Mouse (Mus musculus): ENCODE results near the gene Ivns1abp. TPM values are rescaled to one million over a fixed set of nuclear protein-coding genes. Genes with fewer than 3 reads are reported as not detected.

Ivns1abp gene
- polyA plus RNA-seq, 1 experiment = 203 TPM

DNA sequence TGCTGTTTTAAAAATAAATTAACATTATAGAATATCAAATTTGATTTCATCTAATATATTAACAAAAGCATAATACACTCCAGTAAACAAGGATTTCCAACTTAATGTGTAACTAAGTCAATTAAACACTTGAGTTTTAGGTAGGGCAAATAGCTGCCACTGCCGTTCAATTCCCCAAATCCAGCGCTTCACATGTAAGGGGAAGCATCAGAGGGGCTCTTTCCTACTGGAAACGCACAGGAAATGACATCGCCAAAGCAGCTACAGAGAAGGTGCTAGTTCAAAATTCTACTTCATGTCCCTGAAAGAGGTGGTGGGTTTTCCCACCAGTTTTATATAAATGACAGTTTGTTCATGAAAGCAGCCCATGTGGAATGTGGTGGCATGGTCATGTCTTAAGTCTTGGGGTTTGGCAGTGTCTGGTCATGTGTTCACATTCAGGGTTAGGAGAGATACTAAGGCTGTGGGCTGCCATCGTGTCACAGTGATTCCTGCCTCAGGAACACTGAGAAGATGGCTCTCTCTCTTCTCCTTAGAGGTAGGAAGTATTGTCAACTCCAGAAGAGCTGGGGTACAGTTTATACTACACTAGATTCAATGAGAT is 23.5 kb downstream of the Ivns1abp start:
- DNase-seq (ENCODE audit: low read depth) = no peak

GRCm38 (mm10) chr1:151368444-151368843 is 24.2 kb downstream of the Ivns1abp start:
- no peak for TF ChIP-seq POLR2A (IDR thresholded peaks at IDR 0.05; ENCODE audit: borderline replicate concordance, extremely low read depth, insufficient read depth, insufficient read length, poor library complexity, severe bottlenecking)
- TF ChIP-seq CTCF (IDR thresholded peaks at IDR 0.05; ENCODE audit: borderline replicate concordance, extremely low read depth, insufficient read depth, insufficient read length) = no peak
- no peak for DNase-seq (ENCODE audit: low read depth)

More for the DNA sequence above, 23.5 kb downstream of the Ivns1abp start:
- TF ChIP-seq POLR2A (IDR thresholded peaks at IDR 0.05; ENCODE audit: borderline replicate concordance, extremely low read depth, insufficient read depth, insufficient read length, poor library complexity, severe bottlenecking) = no peak
- TF ChIP-seq CTCF (IDR thresholded peaks at IDR 0.05; ENCODE audit: borderline replicate concordance, extremely low read depth, insufficient read depth, insufficient read length) = no peak

DNA sequence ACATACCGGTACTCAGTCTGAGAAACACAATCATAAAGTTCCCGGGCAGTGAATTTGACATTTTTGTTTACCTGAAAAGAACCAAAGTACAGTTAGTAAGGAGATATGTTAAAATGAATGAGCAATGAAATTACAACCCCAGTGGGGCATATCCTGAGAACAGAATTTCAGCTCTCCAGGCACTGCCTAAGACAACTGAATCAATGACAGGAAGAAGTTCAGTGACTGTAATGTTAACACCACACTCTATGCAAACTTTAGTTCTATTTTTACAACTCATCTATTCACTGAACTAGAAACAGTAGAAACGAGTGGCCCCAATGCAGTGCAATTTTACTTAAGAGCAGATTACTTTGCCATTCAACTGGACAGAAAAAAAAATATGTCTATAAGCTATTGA is 26.3 kb downstream of the Ivns1abp start:
- no peak for DNase-seq (ENCODE audit: low read depth)
- TF ChIP-seq POLR2A (IDR thresholded peaks at IDR 0.05; ENCODE audit: borderline replicate concordance, extremely low read depth, insufficient read depth, insufficient read length, poor library complexity, severe bottlenecking) = no peak
- TF ChIP-seq CTCF (IDR thresholded peaks at IDR 0.05; ENCODE audit: borderline replicate concordance, extremely low read depth, insufficient read depth, insufficient read length) = no peak

DNA sequence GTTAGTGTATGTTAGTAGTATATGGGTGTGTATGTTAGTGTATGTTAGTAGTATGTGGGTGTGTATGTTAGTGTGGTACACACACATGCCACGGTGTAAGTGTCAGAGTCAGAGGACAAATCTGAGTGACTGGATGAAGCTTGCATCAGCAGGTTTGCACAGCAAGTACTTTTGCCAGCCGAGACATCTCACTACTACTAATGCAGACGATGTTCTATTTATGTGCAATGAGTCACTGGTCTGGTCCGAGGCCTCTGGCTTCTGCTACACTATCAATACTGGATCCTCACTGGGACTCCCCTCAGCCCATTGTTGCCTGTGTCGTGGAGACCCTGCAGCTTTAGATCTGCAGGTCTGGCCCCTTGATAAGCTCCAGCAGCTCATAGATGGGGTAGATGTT is 27.3 kb downstream of the Ivns1abp start:
- no peak for DNase-seq (ENCODE audit: low read depth)

GRCm38 (mm10) chr1:151372823-151373222 is 28.5 kb downstream of the Ivns1abp start:
- TF ChIP-seq CTCF (IDR thresholded peaks at IDR 0.05; ENCODE audit: borderline replicate concordance, extremely low read depth, insufficient read depth, insufficient read length) = no peak
- no peak for DNase-seq (ENCODE audit: low read depth)

More for the DNA sequence above, 27.3 kb downstream of the Ivns1abp start:
- no peak for TF ChIP-seq CTCF (IDR thresholded peaks at IDR 0.05; ENCODE audit: borderline replicate concordance, extremely low read depth, insufficient read depth, insufficient read length)

- TF ChIP-seq POLR2A (IDR thresholded peaks at IDR 0.05; ENCODE audit: borderline replicate concordance, extremely low read depth, insufficient read depth, insufficient read length, poor library complexity, severe bottlenecking) = no peak
- TF ChIP-seq CTCF (IDR thresholded peaks at IDR 0.05; ENCODE audit: borderline replicate concordance, extremely low read depth, insufficient read depth, insufficient read length) = peak; percentile 29; the same call in 1 of the 2 replicates
- DNase-seq (ENCODE audit: low read depth) = peak; percentile 38
Measured at GRCm38 (mm10) chr1:151377353-151377752, 33.1 kb downstream of the Ivns1abp start.

DNA sequence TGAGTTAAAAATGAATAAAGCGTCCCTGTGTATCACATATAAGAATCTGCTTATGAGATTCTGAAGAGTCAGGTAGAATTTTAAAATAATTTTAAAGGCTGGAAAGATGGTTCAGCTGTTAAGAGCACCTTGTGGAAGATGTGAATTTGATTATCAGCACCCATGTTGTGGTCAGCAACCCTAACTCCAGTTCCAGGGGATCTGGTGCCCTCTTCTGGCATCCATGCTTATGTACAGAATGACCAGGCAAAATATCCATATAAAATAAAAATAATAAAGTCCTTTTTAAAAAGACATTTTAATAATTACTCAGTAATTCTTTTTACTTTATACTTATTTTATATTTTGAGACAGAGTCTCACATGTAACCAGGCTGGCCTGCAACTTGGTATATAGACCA is 45.8 kb downstream of the Ivns1abp start:
- DNase-seq (ENCODE audit: low read depth) = peak; percentile 38
- TF ChIP-seq POLR2A (IDR thresholded peaks at IDR 0.05; ENCODE audit: borderline replicate concordance, extremely low read depth, insufficient read depth, insufficient read length, poor library complexity, severe bottlenecking) = no peak
- peak; percentile 47; the same call in 1 of the 2 replicates for TF ChIP-seq CTCF (IDR thresholded peaks at IDR 0.05; ENCODE audit: borderline replicate concordance, extremely low read depth, insufficient read depth, insufficient read length)

DNA sequence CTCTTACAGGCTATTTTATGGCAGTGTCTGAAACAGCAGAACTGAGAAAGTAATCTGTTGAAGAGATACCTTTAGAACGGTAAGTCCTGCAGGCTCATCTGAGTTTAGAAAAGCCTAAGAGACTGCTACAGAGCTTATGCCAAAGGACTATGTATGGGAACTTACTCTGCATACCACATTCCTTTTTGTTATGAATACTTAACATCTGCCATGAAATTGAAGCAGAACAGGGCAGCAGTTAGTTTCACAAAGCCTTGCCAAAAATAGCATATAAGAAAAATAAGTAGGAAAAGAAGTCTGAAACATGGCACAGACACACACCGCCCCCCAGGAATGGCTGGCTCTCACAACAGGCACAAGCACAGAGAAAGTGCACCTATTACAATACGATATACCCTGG is 65.5 kb downstream of the Ivns1abp start:
- no peak for TF ChIP-seq CTCF (IDR thresholded peaks at IDR 0.05; ENCODE audit: borderline replicate concordance, extremely low read depth, insufficient read depth, insufficient read length)
- TF ChIP-seq POLR2A (IDR thresholded peaks at IDR 0.05; ENCODE audit: borderline replicate concordance, extremely low read depth, insufficient read depth, insufficient read length, poor library complexity, severe bottlenecking) = no peak
- no peak for DNase-seq (ENCODE audit: low read depth)

Other genes with a start within 250 kb of the Ivns1abp start
- 0.05 TPM in 1 of 2 replicates, not detected in the other for gene Gm47985, start 161.9 kb upstream of the Ivns1abp start, polyA plus RNA-seq (2012; rRNA removed)
- not detected in 2 replicates for gene Gm8947, start 152.1 kb upstream of the Ivns1abp start, polyA plus RNA-seq (2012; rRNA removed)
- not detected in 2 replicates for gene Gm47995, start 146.0 kb upstream of the Ivns1abp start, polyA plus RNA-seq (2012; rRNA removed)
- not detected in 2 replicates for gene 3110040M04Rik, start 140.4 kb upstream of the Ivns1abp start, polyA plus RNA-seq (2012; rRNA removed)
- gene Gm47996, start 134.3 kb upstream of the Ivns1abp start, polyA plus RNA-seq (2012; rRNA removed) = 0.08 TPM in 1 of 2 replicates, not detected in the other
- gene Swt1, start 84.0 kb downstream of the Ivns1abp start, polyA plus RNA-seq (2012; rRNA removed) = 12.0 and 15.0 TPM in 2 replicates
- 33.2 and 33.6 TPM in 2 replicates for gene Trmt1l, start 84.1 kb downstream of the Ivns1abp start, polyA plus RNA-seq (2012; rRNA removed)
- gene Rnf2, start 156.5 kb downstream of the Ivns1abp start, polyA plus RNA-seq (2012; rRNA removed) = 115 and 116 TPM in 2 replicates
- gene Fam129a, start 226.7 kb downstream of the Ivns1abp start, polyA plus RNA-seq (2012; rRNA removed) = 0.50 and 0.90 TPM in 2 replicates

All from brain, embryonic 14.5 days (tissue).